Mouse (Mus musculus) 416B (cell line): ENCODE measurements around the gene Prdx6b.

ENCODE experiments used
- DNase-seq: peaks from one replicate; pipeline ENCODE4 v3.0.0; 2011; ENCODE audit warnings: low read depth

Prdx6b gene

DNA sequence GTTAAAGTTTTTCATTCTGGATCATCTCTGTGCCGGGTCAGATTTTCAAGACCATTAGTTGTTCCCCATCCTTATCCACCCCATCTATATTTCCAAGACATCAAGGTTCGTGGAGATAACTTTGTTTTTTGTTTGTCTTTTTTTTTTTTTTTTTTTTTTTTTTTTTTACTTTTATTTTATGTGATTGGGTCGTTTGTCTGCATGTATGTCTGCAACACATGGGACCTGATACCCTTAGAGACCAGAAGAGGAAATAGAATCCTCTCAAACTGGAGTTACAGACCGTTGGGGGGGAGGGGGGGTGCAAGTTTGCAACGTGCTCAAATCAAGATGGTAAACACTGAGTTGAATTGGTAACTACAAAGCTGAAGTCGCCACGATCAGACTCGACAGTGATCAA, at the start of gene Prdx6b:
Gene Prdx6b (plus strand): TSS at position 301 of the 400 bp plus-strand sequence.
- DNase-seq: no peak

- DNase-seq: peak; percentile 48
Measured at GRCm38 (mm10) chr2:80247466-80247865, 44.8 kb upstream of the Prdx6b start.

DNA sequence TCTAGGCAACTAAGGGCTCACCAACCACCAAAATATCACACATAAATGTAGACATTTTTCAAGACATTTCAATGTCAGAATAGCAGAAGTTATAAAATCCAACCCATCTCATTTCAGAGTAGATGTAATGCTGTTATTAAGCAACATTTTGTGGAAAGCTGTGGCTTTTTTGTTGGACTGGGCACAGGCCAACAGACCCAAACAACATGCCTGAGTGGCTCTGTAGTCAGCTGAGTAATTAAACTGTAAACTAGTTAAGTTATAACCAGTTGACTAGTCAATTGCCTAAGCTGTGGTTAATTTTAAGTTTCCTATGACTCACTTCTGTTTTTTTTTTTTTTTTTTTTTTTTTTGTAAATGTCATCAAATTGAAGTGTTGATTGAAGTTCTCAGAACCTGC, 44.4 kb upstream of the Prdx6b start:
- peak; percentile 50 for DNase-seq

- DNase-seq: no peak
Measured at GRCm38 (mm10) chr2:80259888-80260672, 32.2 kb upstream of the Prdx6b start.

- DNase-seq: peak; percentile 83
Measured at GRCm38 (mm10) chr2:80266894-80267293, 25.4 kb upstream of the Prdx6b start.

- DNase-seq: peak; percentile 63
Measured at GRCm38 (mm10) chr2:80268053-80268452, 24.2 kb upstream of the Prdx6b start.

GRCm38 (mm10) chr2:80271431-80271830, 20.8 kb upstream of the Prdx6b start:
- no peak for DNase-seq

- no peak for DNase-seq
Measured at GRCm38 (mm10) chr2:80273038-80273437, 19.2 kb upstream of the Prdx6b start.

DNA sequence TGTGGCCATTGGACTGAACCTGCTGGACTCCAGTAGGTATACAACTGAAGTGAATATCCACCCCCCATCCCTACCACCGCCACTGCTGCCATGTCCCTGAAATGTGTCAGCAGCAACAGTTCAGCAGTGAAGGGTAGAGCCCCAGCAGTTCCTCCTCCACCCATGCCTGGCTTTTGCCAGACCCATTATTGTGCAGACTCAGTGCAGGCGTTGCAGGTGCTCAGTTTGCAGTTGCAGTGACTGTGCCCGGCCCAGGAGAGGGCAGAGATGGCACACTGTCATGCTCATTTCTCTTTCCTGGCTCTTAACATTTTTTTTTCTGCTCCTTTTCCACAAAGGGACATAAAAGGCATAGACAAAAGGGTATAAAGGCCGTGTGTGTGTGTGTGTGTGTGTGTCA, 18.5 kb upstream of the Prdx6b start:
- DNase-seq: no peak

- DNase-seq: peak; percentile 71
Measured at GRCm38 (mm10) chr2:80275136-80275535, 17.1 kb upstream of the Prdx6b start.

DNA sequence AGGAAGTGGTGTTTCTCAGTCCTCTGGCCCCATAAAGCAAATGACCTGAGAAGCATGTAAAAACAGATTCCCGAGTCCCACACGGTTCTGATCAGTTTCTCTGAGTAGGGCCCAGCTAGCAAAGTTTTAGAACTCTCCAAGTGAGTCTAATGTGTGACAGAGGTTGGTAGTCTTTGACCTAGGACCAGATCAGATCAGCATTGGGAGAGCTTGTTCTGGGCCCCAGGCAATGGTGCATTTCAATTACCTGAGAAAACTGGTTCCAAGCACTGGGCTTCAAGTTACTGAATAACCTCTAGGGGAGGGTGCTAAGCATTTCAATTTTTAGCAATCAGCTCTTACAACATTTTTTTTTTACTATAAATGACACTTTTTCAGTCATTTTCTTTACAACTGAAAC, 10.1 kb upstream of the Prdx6b start:
- DNase-seq: no peak

DNA sequence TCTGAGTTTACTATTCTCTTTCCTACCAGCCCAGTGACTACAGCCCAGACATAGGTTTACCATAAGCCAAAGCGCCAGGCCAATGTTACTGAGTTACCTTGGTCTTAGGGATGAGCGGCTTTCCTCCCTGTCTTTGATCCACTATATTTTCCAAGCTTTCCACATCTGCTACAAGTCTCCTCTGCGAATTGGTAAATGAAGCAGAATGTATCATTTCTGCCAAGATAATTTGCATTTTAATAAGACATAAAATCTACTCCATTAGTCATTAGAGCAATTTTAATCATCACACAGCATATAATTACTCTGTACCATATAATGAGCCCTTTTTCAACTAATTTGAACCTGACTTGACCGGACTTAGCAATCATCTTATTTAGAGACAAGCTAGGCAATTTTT, 5.9 kb upstream of the Prdx6b start:
- no peak for DNase-seq

DNA sequence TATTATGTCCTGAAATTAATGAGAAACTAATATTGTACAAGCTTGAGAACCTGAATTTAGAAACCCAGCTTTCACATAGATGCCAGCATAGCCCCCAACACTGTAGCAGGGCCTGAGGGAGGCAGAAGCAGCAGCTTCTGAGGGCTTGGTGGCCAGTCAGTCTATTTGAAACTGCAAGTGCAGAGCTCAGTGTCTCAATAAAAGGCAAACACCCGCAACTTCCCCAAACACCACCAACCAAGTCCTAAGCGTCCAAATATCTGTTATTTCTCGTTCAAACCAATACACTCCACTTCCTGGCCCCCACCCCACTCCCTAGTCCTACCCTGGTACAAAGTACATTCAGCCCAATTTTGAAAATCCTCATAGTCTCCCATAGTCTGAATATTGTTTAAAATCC, 6.1 kb downstream of the Prdx6b start:
- DNase-seq: peak; percentile 39

- no peak for DNase-seq
Measured at GRCm38 (mm10) chr2:80300806-80301205, 8.5 kb downstream of the Prdx6b start.

DNA sequence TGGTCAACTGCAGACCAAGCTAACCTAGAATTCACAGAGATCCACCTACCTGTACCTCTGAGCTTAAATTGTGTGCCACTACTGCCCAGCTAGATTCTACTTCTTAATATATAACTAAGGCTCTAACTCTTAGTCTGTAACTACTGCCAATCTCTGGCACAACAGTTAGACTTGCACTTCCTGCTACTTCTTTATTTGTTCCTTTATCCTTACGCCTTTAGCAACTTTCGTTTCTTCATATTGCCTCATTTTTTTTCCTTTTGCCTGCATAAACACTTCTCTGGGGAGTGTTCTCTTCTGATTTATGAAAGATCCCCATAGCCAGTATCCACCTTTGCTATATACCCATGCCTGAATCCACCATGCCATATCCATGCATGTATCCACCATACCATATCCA, 11.7 kb downstream of the Prdx6b start:
- no peak for DNase-seq

GRCm38 (mm10) chr2:80307701-80308100, 15.4 kb downstream of the Prdx6b start:
- no peak for DNase-seq

DNA sequence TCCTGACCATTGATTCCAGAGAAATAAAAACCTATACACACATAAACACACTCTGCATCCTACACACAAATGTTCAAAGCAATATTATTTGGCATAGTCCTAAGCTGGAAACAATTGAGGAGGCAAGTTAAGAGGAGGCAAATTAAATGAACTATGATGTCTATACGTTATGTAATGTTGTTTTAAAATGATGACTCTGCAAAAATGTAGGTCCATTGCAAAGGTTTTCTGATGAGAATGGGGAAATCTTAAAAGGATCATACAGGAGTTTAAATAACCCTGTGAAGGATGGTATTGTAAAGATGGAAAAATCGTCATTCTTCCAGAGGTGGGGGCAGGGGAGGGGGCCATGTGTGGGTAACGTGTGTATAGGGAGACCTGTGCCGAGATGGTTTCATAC, 17.5 kb downstream of the Prdx6b start:
- no peak for DNase-seq

- peak; percentile 72 for DNase-seq
Measured at GRCm38 (mm10) chr2:80310772-80311171, 18.5 kb downstream of the Prdx6b start.

DNA sequence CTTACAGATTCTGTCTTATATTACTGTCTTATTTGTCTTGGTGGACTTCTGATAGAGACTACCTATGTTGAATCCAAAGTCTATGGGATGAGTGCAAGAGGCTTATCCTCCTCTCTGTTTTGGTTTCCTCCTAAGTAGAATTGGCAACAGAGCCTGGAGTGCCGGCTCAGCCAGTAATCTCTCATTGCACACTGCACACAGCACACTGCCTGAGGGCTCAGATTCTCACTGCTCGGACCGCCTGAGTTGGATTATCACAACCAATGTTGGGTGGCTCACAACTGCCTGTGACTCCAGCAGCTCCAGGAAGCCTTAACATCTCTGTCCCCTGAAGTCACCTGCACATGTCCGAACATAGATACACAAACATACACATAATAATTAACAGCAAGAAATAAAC, 19.1 kb downstream of the Prdx6b start:
- no peak for DNase-seq

- no peak for DNase-seq
Measured at GRCm38 (mm10) chr2:80314201-80314600, 21.9 kb downstream of the Prdx6b start.

- DNase-seq: peak; percentile 90
Measured at GRCm38 (mm10) chr2:80314854-80315241, 22.6 kb downstream of the Prdx6b start.

- peak; percentile 94 for DNase-seq
Measured at GRCm38 (mm10) chr2:80315242-80316161, 23.2 kb downstream of the Prdx6b start, which contains the start of gene Dnajc10. Gene Dnajc10 (plus strand): TSS chr2:80315466.

DNA sequence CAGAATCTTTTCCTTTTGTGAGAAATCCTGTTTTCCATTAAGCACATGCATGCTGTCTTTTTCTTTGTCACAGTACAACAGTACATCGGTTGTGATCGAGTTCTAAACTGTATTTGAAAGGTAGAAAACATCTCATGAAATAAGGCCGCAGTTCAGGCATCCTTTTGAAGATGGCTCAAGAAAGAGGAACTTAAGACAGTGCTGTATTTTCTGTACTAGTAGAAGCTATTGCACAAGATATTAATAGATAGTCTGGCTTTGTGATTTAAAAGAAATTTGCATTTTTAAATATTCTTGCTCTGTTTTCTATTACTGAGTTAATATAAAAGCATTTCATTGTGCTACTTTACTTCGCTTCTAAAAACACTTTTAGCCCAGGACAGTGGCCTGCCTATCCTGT, 30.6 kb downstream of the Prdx6b start:
- no peak for DNase-seq
